Mouse (Mus musculus) cerebellum, adult 2 months (tissue): ENCODE measurements around the gene Tbc1d19. TPM values are rescaled to one million over a fixed set of nuclear protein-coding genes. Genes with fewer than 3 reads are reported as not detected.

Source experiments
- DNase-seq, 2 experiments: peaks; one replicate each; pipeline ENCODE4 v3.0.0; 2021
- H3K27ac ChIP-seq: fragments of 200-500 bp; 2 replicates; pipeline ENCODE4 v1.5.1; 2012; ENCODE audit warnings: low read length, control low read depth, inconsistent platforms; ENCODE audit not compliant: insufficient read depth
- H3K27me3 ChIP-seq: fragments of 200-500 bp; 2 replicates; pipeline ENCODE4 v1.6.1; 2012; ENCODE audit warnings: inconsistent platforms, mild to moderate bottlenecking, low read length, moderate library complexity; ENCODE audit not compliant: control insufficient read depth, insufficient read depth
- H3K4me1 ChIP-seq: fragments of 200-500 bp; 2 replicates; pipeline ENCODE4 v1.6.1; 2011; ENCODE audit warnings: low read length; ENCODE audit not compliant: control insufficient read depth, insufficient read depth
- H3K4me3 ChIP-seq: fragments of 200-500 bp; replicated peaks from 2 replicates; pipeline ENCODE3; 2011; ENCODE audit warnings: mild to moderate bottlenecking, low read depth, low read length, control low read depth; ENCODE audit not compliant: insufficient read depth
- CTCF ChIP-seq: fragments of 200-500 bp; IDR thresholded peaks from 2 replicates; pipeline ENCODE4 v1.5.1; 2011; ENCODE audit warnings: low read depth, mild to moderate bottlenecking, control low read depth, low read length, moderate library complexity, borderline replicate concordance; ENCODE audit not compliant: insufficient read depth
- POLR2A ChIP-seq: fragments of 200-500 bp; IDR thresholded peaks from 2 replicates; pipeline ENCODE4 v1.6.1; 2011; ENCODE audit warnings: low read length, control low read depth, borderline replicate concordance; ENCODE audit not compliant: insufficient read depth
- WGBS: fragments of 180-500 bp; shearing (Covaris S2); methylation state at CpG from one replicate; pipeline ENCODE4 v1.1.7; 2018; 5-methylcytosine and 5-hydroxymethylcytosine counted together
- polyA plus RNA-seq: library from polyadenylated mRNA; depleted of rRNA; stranded (reverse); fragments of >200 nt; gene quantifications from 2 replicates; pipeline ENCODE4 v1.2.3, GENCODE M21; 2012

The Tbc1d19 gene
- polyA plus RNA-seq, 1 experiment, result 44.5 TPM

- Histone ChIP-seq H3K27me3 (no peaks in the 10 kb centered on the region), H3K27ac (no peak overlapping the region), H3K4me3 (no peak overlapping the region), H3K4me1 (no peaks in the 10 kb centered on the region)
- WGBS, result 83% methylated on average over 7 of the region's 7 CpGs
- TF ChIP-seq CTCF (no peak), POLR2A (no peak)
- no peak for DNase-seq
Observed at GRCm38 (mm10) chr5:53825886-53826285, 16.5 kb downstream of the Tbc1d19 start.

GRCm38 (mm10) chr5:53834489-53834888, 25.1 kb downstream of the Tbc1d19 start:
- no peaks in the 10 kb centered on the region for H3K4me1 ChIP-seq
- no peak for DNase-seq
- H3K4me3 ChIP-seq, result no peak overlapping the region
- H3K27ac ChIP-seq, result no peak overlapping the region
- WGBS, result 43% methylated on average over 4 of the region's 4 CpGs
- TF ChIP-seq CTCF, result no peak
- no peak for TF ChIP-seq POLR2A
- H3K27me3 ChIP-seq, result no peaks in the 10 kb centered on the region

- Histone ChIP-seq H3K4me3 (no peak overlapping the region), H3K27me3 (no peaks in the 10 kb centered on the region), H3K27ac (no peak overlapping the region), H3K4me1 (no peaks in the 10 kb centered on the region)
- 93% methylated on average over 5 of the region's 5 CpGs for WGBS
- DNase-seq, result no peak
- no peak for TF ChIP-seq CTCF
Observed at GRCm38 (mm10) chr5:53841256-53841655, 31.9 kb downstream of the Tbc1d19 start.

- no peaks in the 10 kb centered on the region for H3K27me3 ChIP-seq
- H3K4me1 ChIP-seq, result no peaks in the 10 kb centered on the region
- WGBS, result 79% methylated on average over 2 of the region's 2 CpGs
- no peak overlapping the region for H3K27ac ChIP-seq
- no peak overlapping the region for H3K4me3 ChIP-seq
- no peak for DNase-seq
- TF ChIP-seq CTCF (no peak), POLR2A (no peak)
Observed at GRCm38 (mm10) chr5:53848294-53848942, 39.0 kb downstream of the Tbc1d19 start.

- Histone ChIP-seq H3K4me1 (no peaks in the 10 kb centered on the region), H3K27me3 (no peaks in the 10 kb centered on the region), H3K27ac (no peak overlapping the region), H3K4me3 (no peak overlapping the region)
- TF ChIP-seq POLR2A (no peak), CTCF (no peak)
- 83% methylated on average over 5 of the region's 5 CpGs for WGBS
- no peak for DNase-seq
Observed at GRCm38 (mm10) chr5:53852574-53852973, 43.2 kb downstream of the Tbc1d19 start.

- H3K4me1 ChIP-seq, result no peaks in the 10 kb centered on the region
- no peak overlapping the region for H3K4me3 ChIP-seq
- 28% methylated on average over 6 of the region's 6 CpGs for WGBS
- TF ChIP-seq CTCF (no peak), POLR2A (no peak)
- no peak overlapping the region for H3K27ac ChIP-seq
- DNase-seq, result no peak
- H3K27me3 ChIP-seq, result no peaks in the 10 kb centered on the region
Observed at GRCm38 (mm10) chr5:53854561-53854960, 45.2 kb downstream of the Tbc1d19 start.

DNA sequence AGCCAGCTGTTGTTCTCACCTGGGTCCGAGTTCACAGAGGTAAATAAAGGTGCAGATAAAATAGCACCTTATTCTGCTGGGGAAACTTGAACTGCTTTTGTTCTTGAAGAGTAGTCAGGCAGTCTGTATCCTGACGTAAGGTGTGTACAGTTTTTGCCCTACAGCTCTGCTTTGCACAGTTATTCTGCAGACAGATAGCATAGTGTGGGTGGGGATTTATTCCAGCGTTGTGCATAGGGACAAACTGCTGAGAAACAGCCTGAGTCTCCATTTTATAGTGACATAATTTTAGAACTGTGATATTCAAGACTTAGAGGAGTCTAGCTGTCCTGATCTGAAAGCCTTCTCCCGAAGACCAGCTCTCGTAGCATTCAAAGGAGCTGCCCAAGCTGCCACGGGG, 46.6 kb downstream of the Tbc1d19 start:
- H3K4me3 ChIP-seq, result no peak overlapping the region
- TF ChIP-seq CTCF (no peak), POLR2A (no peak)
- no peaks in the 10 kb centered on the region for H3K27me3 ChIP-seq
- no peak for DNase-seq
- WGBS, result 86% methylated on average over 6 of the region's 6 CpGs
- no peak overlapping the region for H3K27ac ChIP-seq
- H3K4me1 ChIP-seq, result no peaks in the 10 kb centered on the region

DNA sequence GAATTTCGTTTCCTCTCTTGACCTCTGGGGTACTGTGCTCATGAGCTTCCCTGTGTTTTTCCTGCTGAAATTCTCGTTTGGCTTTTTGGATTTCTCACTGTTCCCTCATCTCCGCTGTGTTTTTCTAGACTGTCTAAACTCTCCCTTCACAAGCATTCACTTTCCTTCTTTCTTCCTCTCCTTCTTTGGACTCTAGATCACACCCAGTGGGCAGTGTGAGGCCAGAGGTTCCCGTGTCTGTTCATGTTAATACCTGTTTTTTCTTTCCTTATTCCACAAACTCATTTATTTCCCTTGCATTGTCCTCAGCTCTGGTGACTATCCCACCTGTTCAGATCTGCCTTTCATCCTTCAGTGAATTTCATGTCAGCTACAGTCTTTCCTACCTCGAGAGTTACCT, 55.7 kb downstream of the Tbc1d19 start:
- 85% methylated on average over 5 of the region's 5 CpGs for WGBS
- H3K4me1 ChIP-seq, result no peaks in the 10 kb centered on the region

More for the DNA sequence above, 55.7 kb downstream of the Tbc1d19 start:
- H3K27me3 ChIP-seq, result no peaks in the 10 kb centered on the region
- H3K4me3 ChIP-seq, result no peak overlapping the region
- DNase-seq, result no peak
- no peak overlapping the region for H3K27ac ChIP-seq
- TF ChIP-seq CTCF (no peak), POLR2A (no peak)
